Mouse (Mus musculus): ENCODE data around the gene Hmgcr. TPM values are rescaled to one million over a fixed set of nuclear protein-coding genes. Genes with fewer than 3 reads are reported as not detected.

The Hmgcr gene
- polyA plus RNA-seq, 2 experiments, result 36.8 to 85.9 TPM

DNA sequence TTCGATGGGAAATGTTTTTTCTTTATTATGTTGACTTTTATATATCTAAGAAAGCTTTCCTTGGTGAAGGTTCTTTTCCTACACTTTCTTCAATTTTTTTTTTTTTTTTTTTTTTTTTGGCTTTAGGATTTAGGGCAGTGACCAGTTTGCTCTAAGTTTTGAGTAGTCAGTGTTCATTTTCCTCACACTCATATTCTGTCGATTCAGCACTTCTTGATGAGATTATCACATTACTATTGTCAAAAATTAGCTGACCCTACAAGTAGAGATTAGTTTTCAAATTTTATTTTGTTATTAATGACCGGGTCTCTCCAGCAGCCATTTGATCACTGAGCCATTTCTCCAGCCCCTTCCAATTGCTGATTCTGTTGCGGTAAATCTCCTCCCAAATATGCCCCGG, 19.2 kb upstream of the Hmgcr start:
- Histone ChIP-seq H3K9me3 (ENCODE audit: control insufficient read depth, low read length) (no peaks in the 10 kb centered on the region), H3K36me3 (replicated peaks; ENCODE audit: control insufficient read depth, insufficient read depth, low read depth) (no peaks in the 10 kb centered on the region), H3K4me3 (ENCODE audit: insufficient read depth in 1 of 2, low read depth in 2 of 2, low read length in 2 of 2) (no peak overlapping the region), H3K27me3 (ENCODE audit: control insufficient read depth, insufficient read depth, low read length) (no peaks in the 10 kb centered on the region), H3K4me2 (ENCODE audit: low read depth) (no peak overlapping the region), H3K4me1 (replicated peaks; ENCODE audit: control insufficient read depth in 2 of 2, insufficient read depth in 2 of 2, low read length in 1 of 2) (no peaks in the 10 kb centered on the region), H3K27ac (no peak overlapping the region), H3K9ac (replicated peaks) (no peak overlapping the region)
- DNase-seq (ENCODE audit: low read depth in 3 of 3, low spot score in 3 of 3), result no peak
- ATAC-seq (ENCODE audit: insufficient read depth), result no peak
- TF ChIP-seq CTCF (IDR thresholded peaks at IDR 0.05; ENCODE audit: low read depth) (no peak), EP300 (IDR thresholded peaks at IDR 0.05; ENCODE audit: low read depth) (no peak)
- WGBS (ENCODE audit: insufficient replicate concordance), result 74% methylated on average over 5 of the region's 5 CpGs

DNA sequence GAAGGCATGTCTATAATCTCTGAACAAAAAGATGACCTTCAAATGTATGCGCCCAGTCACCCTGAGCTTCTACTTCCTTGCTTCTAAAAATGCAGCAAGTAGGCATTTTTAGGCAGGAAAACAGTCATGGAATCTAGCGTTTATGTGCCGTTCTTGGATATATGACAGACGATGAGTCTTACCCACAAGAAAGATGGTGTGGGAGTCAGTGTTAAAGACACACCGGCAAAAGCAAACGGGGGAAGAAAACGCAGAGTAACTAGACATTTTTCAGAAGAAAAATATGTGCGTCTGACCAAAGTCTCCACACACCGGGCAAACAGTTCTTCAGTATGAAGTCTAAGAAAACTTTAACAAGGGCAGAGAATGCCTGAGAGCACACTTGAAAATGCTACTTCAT, 16.5 kb upstream of the Hmgcr start:
- DNase-seq (ENCODE audit: low read depth in 3 of 3, low spot score in 3 of 3) (no peak), ATAC-seq (ENCODE audit: insufficient read depth) (no peak)
- H3K4me3 ChIP-seq (ENCODE audit: insufficient read depth in 1 of 2, low read depth in 2 of 2, low read length in 2 of 2), result no peak overlapping the region
- H3K9ac ChIP-seq (replicated peaks), result no peak overlapping the region
- no peak overlapping the region for H3K27ac ChIP-seq
- no peak overlapping the region for H3K4me2 ChIP-seq (ENCODE audit: low read depth)
- H3K4me1 ChIP-seq (replicated peaks; ENCODE audit: control insufficient read depth in 2 of 2, insufficient read depth in 2 of 2, low read length in 1 of 2), result no peaks in the 10 kb centered on the region
- H3K36me3 ChIP-seq (replicated peaks; ENCODE audit: control insufficient read depth, insufficient read depth, low read depth), result no peaks in the 10 kb centered on the region
- no peaks in the 10 kb centered on the region for H3K27me3 ChIP-seq (ENCODE audit: control insufficient read depth, insufficient read depth, low read length)
- TF ChIP-seq CTCF (IDR thresholded peaks at IDR 0.05; ENCODE audit: low read depth), result no peak
- no peak for TF ChIP-seq EP300 (IDR thresholded peaks at IDR 0.05; ENCODE audit: low read depth)
- 75% methylated on average over 9 of the region's 9 CpGs for WGBS (ENCODE audit: insufficient replicate concordance)
- H3K9me3 ChIP-seq (ENCODE audit: control insufficient read depth, low read length), result no peaks in the 10 kb centered on the region

DNA sequence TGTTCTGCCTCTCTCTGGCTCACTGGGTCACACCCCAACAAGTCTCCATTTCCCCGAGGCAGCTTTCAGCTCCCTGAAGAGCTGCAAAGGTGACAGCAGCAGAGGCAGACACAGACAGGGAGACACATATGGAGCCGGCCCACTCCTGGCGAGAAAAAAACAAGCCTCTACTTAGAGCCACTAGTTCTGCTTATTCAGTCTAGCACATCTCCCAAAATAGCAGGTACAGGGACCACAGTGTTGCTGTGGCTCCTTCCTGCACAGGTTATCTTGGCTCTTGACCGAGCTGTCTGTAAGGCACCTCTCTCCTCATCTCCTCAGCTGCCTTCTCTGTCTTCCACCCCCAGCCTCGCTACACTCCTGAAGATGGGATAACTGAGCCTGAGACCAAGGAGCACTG, 14.0 kb upstream of the Hmgcr start:
- no peak for TF ChIP-seq CTCF (IDR thresholded peaks at IDR 0.05; ENCODE audit: low read depth)
- no peak for TF ChIP-seq EP300 (IDR thresholded peaks at IDR 0.05; ENCODE audit: low read depth)
- no peak overlapping the region for H3K27ac ChIP-seq
- H3K4me3 ChIP-seq (ENCODE audit: insufficient read depth in 1 of 2, low read depth in 2 of 2, low read length in 2 of 2), result no peak overlapping the region
- 0 out of 4 replicates have a peak, but pooled peaks cover 0 to 2% of the 10 kb centered on the region in 2 experiments for H3K4me1 ChIP-seq (replicated peaks; ENCODE audit: control insufficient read depth in 2 of 2, insufficient read depth in 2 of 2, low read length in 1 of 2)
- H3K36me3 ChIP-seq (replicated peaks; ENCODE audit: control insufficient read depth, insufficient read depth, low read depth), result no peaks in the 10 kb centered on the region
- H3K9me3 ChIP-seq (ENCODE audit: control insufficient read depth, low read length), result no peaks in the 10 kb centered on the region
- ATAC-seq (ENCODE audit: insufficient read depth) (no peak), DNase-seq (ENCODE audit: low read depth in 3 of 3, low spot score in 3 of 3) (no peak)
- no peak overlapping the region for H3K9ac ChIP-seq (replicated peaks)
- WGBS (ENCODE audit: insufficient replicate concordance), result 63% methylated on average over 5 of the region's 5 CpGs
- no peaks in the 10 kb centered on the region for H3K27me3 ChIP-seq (ENCODE audit: control insufficient read depth, insufficient read depth, low read length)
- H3K4me2 ChIP-seq (ENCODE audit: low read depth), result no peak overlapping the region

DNA sequence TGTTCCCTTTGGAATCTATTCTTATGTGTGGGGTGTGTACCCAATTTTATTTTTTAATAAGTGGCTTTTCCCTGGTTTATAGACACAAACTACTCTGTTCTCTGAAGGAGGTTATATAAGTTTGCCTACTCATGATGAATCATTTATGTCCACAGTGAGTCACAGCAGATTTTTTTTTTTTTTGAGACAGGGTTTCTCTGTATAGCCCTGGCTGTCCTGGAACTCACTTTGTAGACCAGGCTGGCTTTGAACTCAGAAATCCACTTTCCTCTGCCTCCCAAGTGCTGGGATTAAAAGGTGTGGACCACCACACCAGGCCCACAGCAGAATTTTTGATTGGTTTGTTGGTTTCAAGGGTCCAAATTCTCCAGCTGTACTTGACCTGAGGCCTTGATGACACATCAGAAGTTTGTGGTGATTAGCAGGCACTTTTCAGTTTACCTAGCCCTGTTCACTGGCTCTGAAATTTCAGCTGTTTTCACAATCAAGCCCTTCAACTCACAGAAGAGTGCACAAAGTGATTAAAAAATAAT, 10.4 kb upstream of the Hmgcr start:
- Histone ChIP-seq H3K9ac (replicated peaks) (no peak overlapping the region), H3K4me3 (ENCODE audit: insufficient read depth in 1 of 2, low read depth in 2 of 2, low read length in 2 of 2) (no peak overlapping the region), H3K36me3 (replicated peaks; ENCODE audit: control insufficient read depth, insufficient read depth, low read depth) (no peaks in the 10 kb centered on the region), H3K27ac (no peak overlapping the region), H3K9me3 (ENCODE audit: control insufficient read depth, low read length) (no peaks in the 10 kb centered on the region), H3K4me1 (replicated peaks; ENCODE audit: control insufficient read depth in 2 of 2, insufficient read depth in 2 of 2, low read length in 1 of 2) (0 out of 4 replicates have a peak, but pooled peaks cover 0 to 2% of the 10 kb centered on the region in 2 experiments), H3K4me2 (ENCODE audit: low read depth) (no peak overlapping the region), H3K27me3 (ENCODE audit: control insufficient read depth, insufficient read depth, low read length) (no peaks in the 10 kb centered on the region)
- TF ChIP-seq EP300 (IDR thresholded peaks at IDR 0.05; ENCODE audit: low read depth), result no peak
- TF ChIP-seq CTCF (IDR thresholded peaks at IDR 0.05; ENCODE audit: low read depth), result no peak
- ATAC-seq (ENCODE audit: insufficient read depth), result no peak
- no peak for DNase-seq (ENCODE audit: low read depth in 3 of 3, low spot score in 3 of 3)

DNA sequence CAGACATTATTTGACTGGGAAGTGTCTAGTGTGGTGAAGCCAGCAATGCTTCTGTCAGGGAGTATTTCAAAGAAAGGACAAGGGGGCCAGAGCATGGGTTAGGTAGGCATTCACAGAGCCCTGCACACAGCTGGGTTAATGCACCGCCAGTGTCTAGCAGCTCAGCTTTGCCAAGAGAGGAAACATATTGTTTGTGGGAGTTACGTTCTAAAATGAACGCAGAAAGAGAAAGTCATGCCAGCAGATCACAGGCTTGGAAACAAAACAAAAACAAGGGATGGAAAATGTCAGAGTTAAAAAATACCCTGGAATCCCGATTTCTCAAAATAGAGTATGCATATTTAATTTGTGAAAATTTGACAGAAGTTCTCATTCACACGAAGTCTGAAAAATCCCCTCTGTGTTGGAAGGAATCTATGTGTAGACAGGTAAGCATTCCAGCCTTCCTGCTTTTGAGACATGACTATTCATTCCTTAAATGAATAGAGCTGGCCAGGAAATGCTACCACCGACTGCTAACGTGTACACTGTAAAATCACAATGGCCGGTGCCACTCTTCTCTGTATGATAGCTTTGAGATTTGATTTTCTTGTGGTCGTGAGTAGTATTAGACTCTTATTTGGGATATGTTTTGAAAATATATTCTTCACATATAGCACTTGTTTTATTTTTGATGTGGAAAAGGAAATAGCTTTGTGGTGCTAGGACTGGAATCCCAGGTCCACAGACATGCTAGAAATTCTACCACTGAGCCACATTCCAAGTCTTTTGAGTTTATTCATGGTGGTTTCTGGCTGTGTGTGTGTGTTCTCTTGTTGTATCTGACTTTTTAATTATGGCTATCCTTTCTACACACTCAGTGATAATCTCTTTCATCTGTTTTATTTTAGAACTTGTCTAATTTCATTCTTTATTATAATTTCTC, 9.7 kb upstream of the Hmgcr start:
- 70% methylated on average over 9 of the region's 9 CpGs for WGBS (ENCODE audit: insufficient replicate concordance)
- no peak for ATAC-seq (ENCODE audit: insufficient read depth)
- H3K4me3 ChIP-seq (ENCODE audit: insufficient read depth in 1 of 2, low read depth in 2 of 2, low read length in 2 of 2), result no peak overlapping the region
- H3K4me2 ChIP-seq (ENCODE audit: low read depth), result no peak overlapping the region
- H3K27me3 ChIP-seq (ENCODE audit: control insufficient read depth, insufficient read depth, low read length), result no peaks in the 10 kb centered on the region
- no peak overlapping the region for H3K27ac ChIP-seq
- 0 out of 4 replicates have a peak, but pooled peaks cover 0 to 2% of the 10 kb centered on the region in 2 experiments for H3K4me1 ChIP-seq (replicated peaks; ENCODE audit: control insufficient read depth in 2 of 2, insufficient read depth in 2 of 2, low read length in 1 of 2)
- no peak overlapping the region for H3K9ac ChIP-seq (replicated peaks)
- no peaks in the 10 kb centered on the region for H3K9me3 ChIP-seq (ENCODE audit: control insufficient read depth, low read length)
- no peaks in the 10 kb centered on the region for H3K36me3 ChIP-seq (replicated peaks; ENCODE audit: control insufficient read depth, insufficient read depth, low read depth)
- TF ChIP-seq CTCF (IDR thresholded peaks at IDR 0.05; ENCODE audit: low read depth) (no peak), EP300 (IDR thresholded peaks at IDR 0.05; ENCODE audit: low read depth) (no peak)
- no peak for DNase-seq (ENCODE audit: low read depth in 3 of 3, low spot score in 3 of 3)
